Mouse (Mus musculus) small intestine, adult 2 months (tissue): ENCODE measurements around the gene Slc38a8.

Experiments used
- CTCF ChIP-seq: fragments of 200-500 bp; IDR thresholded peaks from 2 replicates; pipeline ENCODE4 v1.5.1; 2012; ENCODE audit warnings: low read depth, mild to moderate bottlenecking, control low read depth, inconsistent platforms, low read length, moderate library complexity, mixed read lengths; ENCODE audit not compliant: insufficient replicate concordance, insufficient read length; ENCODE audit errors: extremely low read depth
- POLR2A ChIP-seq: fragments of 200-500 bp; IDR thresholded peaks from 2 replicates; pipeline ENCODE4 v1.6.1; 2012; ENCODE audit warnings: low read depth, mild to moderate bottlenecking, control low read depth, inconsistent platforms, low read length, moderate library complexity

DNA sequence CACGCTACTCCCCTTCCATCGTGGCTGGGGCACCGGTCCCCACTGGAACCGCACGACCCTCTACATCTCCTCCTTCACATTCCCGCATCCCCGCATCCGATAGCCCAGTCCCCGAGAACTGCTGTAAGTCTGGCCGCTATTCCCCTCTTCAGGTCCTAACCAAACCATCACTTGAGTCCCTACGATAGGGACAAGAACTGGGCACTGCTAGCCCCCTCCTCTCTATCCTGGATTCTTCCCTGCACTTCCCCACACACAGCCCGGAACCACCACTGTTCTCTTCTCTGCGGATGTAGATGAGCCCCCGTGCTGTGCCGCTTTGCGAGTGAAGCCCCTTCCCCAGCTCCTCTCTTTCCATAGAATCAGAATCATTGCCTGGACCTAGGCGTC lies 53.7 kb downstream of the Slc38a8 start:
- TF ChIP-seq POLR2A, result no peak
- no peak for TF ChIP-seq CTCF
